Mouse (Mus musculus): Measurements from ENCODE around the gene Kctd19.

- TF ChIP-seq CTCF (IDR thresholded peaks at IDR 0.05; ENCODE audit: low read depth, low read length) (peak; percentile 25; the same call in 1 of the 2 replicates), TAL1 (conservative IDR thresholded peaks at IDR 0.05; ENCODE audit: low read depth, low read length) (no peak), GATA1 (IDR thresholded peaks at IDR 0.05; ENCODE audit: borderline replicate concordance, low read length) (no peak)
Measured at GRCm38 (mm10) chr8:105438865-105439264, 25.6 kb upstream of the Kctd19 start.
